Mouse (Mus musculus) heart, embryonic 11.5 days (tissue): ENCODE data around the gene C8b. TPM values are rescaled to one million over a fixed set of nuclear protein-coding genes. Genes with fewer than 3 reads are reported as not detected.

Experiments
- ATAC-seq: fragments of 200-750 bp; cut with Nextera tagmentation; replicated peaks from 2 replicates; pipeline ENCODE4 v1.8.0; 2017; ENCODE audit warnings: moderate library complexity; ENCODE audit not compliant: insufficient number of reproducible peaks, low FRiP score, low TSS enrichment
- H3K27ac ChIP-seq: fragments of 300-500 bp; sonication (generic); 2 replicates; pipeline ENCODE4 v1.5.1; 2014; ENCODE audit warnings: mild to moderate bottlenecking, low read depth, low read length
- H3K27me3 ChIP-seq: fragments of 300-500 bp; sonication (generic); 2 replicates; pipeline ENCODE4 v1.6.1; 2014; ENCODE audit warnings: mild to moderate bottlenecking, low read length, mixed read lengths; ENCODE audit not compliant: control insufficient read depth, insufficient read depth
- H3K36me3 ChIP-seq: fragments of 300-500 bp; sonication (generic); 2 replicates; pipeline ENCODE4 v1.6.1; 2014; ENCODE audit warnings: mild to moderate bottlenecking, low read length, moderate library complexity, mixed read lengths; ENCODE audit not compliant: control insufficient read depth, insufficient read depth
- H3K4me1 ChIP-seq: fragments of 300-500 bp; sonication (generic); 2 replicates; pipeline ENCODE4 v1.6.1; 2014; ENCODE audit warnings: low read length; ENCODE audit not compliant: control insufficient read depth, insufficient read depth
- H3K4me2 ChIP-seq: fragments of 300-500 bp; sonication (generic); 2 replicates; pipeline ENCODE4 v1.6.1; 2014; ENCODE audit warnings: mild to moderate bottlenecking, moderate library complexity
- H3K4me3 ChIP-seq: fragments of 300-500 bp; sonication (generic); 2 replicates; pipeline ENCODE4 v1.5.1; 2014; ENCODE audit warnings: low read depth, low read length
- H3K9ac ChIP-seq: fragments of 300-500 bp; sonication (generic); 2 replicates; pipeline ENCODE4 v1.6.1; 2014; ENCODE audit warnings: mild to moderate bottlenecking, low read depth, low read length, moderate library complexity
- H3K9me3 ChIP-seq: fragments of 300-500 bp; sonication (generic); replicated peaks from 2 replicates; pipeline ENCODE4 v1.6.1; 2016; ENCODE audit warnings: low read length; ENCODE audit not compliant: control insufficient read depth
- WGBS: fragments of 180-500 bp; shearing (Covaris S2); extraction: QIAGEN DNeasy Blood & Tissue Kit; methylation state at CpG from one replicate; pipeline ENCODE4 v1.1.7; 2014; ENCODE audit not compliant: insufficient replicate concordance; 5-methylcytosine and 5-hydroxymethylcytosine counted together
- polyA plus RNA-seq: library from polyadenylated mRNA; unstranded; fragments of >200 nt; fragmentation: Nextera tagmentation; extraction: Ambion mirVana; gene quantifications from 2 replicates; pipeline ENCODE4 v1.2.1, GENCODE M21; 2014

Gene C8b
- polyA plus RNA-seq, 1 experiment from 2014 or later = 0.11 TPM

GRCm38 (mm10) chr4:104843546-104843945 lies 77.4 kb downstream of the C8b start:
- Histone ChIP-seq H3K27me3 (no peaks in the 10 kb centered on the region), H3K4me1 (no peaks in the 10 kb centered on the region), H3K9ac (no peak overlapping the region), H3K36me3 (no peaks in the 10 kb centered on the region), H3K4me3 (no peak overlapping the region), H3K4me2 (no peak overlapping the region), H3K27ac (no peak overlapping the region), H3K9me3 (no peaks in the 10 kb centered on the region)
- ATAC-seq = no peak
- WGBS = 76% methylated on average over 4 of the region's 4 CpGs

Other genes with a start within 250 kb of the C8b start
- not detected in 2 replicates for gene Gm17662, start 91.0 kb downstream of the C8b start, polyA plus RNA-seq
- gene C8a, start 110.1 kb downstream of the C8b start, polyA plus RNA-seq = 0.36 TPM in 1 of 2 replicates, not detected in the other
- gene Fyb2, start 147.1 kb downstream of the C8b start, polyA plus RNA-seq = 0.06 TPM in 1 of 2 replicates, not detected in the other